Mouse (Mus musculus): ENCODE data around the gene Trim72.

DNA sequence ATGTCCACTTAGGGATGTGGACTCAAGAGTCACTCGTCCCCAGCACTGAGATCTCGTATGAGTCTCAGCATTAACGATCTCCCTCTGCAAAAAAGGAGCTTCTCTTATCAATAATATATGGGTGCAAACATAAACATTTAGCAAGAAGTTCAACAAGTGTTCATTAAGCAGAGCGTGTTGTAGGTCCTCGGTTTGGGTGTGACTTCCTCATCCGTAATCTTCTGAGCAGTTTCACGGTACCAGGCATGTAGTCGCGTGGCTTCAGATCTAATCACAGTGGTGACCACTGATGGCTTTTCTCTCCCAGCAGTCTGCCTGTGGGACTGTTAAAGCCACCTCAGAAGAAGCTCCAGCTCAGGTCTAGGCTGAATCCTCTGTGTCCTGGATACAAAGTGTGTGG, 20.6 kb downstream of the Trim72 start:
- TF ChIP-seq SIN3A (IDR thresholded peaks at IDR 0.05; ENCODE audit: low read length) (no peak), ETS1 (IDR thresholded peaks at IDR 0.05; ENCODE audit: low read depth, low read length) (no peak), POLR2AphosphoS2 (IDR thresholded peaks at IDR 0.05; ENCODE audit: low read length) (no peak), ZC3H11A (IDR thresholded peaks at IDR 0.05; ENCODE audit: low read depth, low read length) (no peak), USF2 (IDR thresholded peaks at IDR 0.05; ENCODE audit: borderline replicate concordance in 1 of 2, insufficient read depth in 1 of 2, low read depth in 1 of 2, low read length in 2 of 2) (no peak), MYC (IDR thresholded peaks at IDR 0.05; ENCODE audit: low read depth, low read length) (no peak), ZNF384 (IDR thresholded peaks at IDR 0.05; ENCODE audit: low read depth, low read length) (no peak)

All from MEL (cell line).